Mouse (Mus musculus): ENCODE data around the gene Sirt4.
A peak's percentile ranks its signal among the peaks of the same experiment; 100 is the strongest.

Sirt4 gene

DNA sequence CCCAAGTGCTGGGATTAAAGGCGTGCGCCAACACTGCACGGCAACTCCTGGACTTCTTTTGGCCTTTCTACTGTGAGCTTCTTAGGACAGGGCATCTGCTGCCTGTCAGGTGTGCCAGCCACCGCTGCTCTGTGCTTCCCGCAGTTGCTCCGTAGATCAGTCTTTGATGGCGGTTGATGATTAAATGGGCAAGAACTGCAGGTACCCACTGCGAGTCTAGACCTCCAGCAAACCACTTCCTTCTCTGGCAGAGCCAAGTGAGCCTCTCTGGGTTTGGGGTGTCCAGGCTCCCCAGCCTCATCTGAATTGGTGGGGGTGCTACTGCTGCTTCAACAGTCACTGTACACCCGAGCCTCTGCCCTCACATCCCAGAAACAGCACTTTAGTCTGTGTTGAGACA lies 33.0 kb upstream of the Sirt4 start:
- no peaks in the 10 kb centered on the region for H3K27me3 ChIP-seq (ENCODE audit: insufficient read depth, low read length)
- H3K4me1 ChIP-seq (replicated peaks; ENCODE audit: low read depth, low read length), result peaks cover 65% of the 10 kb centered on the region
- TF ChIP-seq POU5F1 (IDR thresholded peaks at IDR 0.05; ENCODE audit: borderline replicate concordance, low read length), result no peak
- no peak for TF ChIP-seq NANOG (IDR thresholded peaks at IDR 0.05; ENCODE audit: borderline replicate concordance, low read length)
- TF ChIP-seq CTCF (conservative IDR thresholded peaks at IDR 0.05; ENCODE audit: low read length), result no peak
- H3K36me3 ChIP-seq (ENCODE audit: insufficient read depth, low read length), result no peaks in the 10 kb centered on the region; the same call in 1 of the 2 replicates
- no peaks in the 10 kb centered on the region for H3K9me3 ChIP-seq (ENCODE audit: low read length)
- H3K4me3 ChIP-seq (replicated peaks; ENCODE audit: low read length), result no peak overlapping the region

DNA sequence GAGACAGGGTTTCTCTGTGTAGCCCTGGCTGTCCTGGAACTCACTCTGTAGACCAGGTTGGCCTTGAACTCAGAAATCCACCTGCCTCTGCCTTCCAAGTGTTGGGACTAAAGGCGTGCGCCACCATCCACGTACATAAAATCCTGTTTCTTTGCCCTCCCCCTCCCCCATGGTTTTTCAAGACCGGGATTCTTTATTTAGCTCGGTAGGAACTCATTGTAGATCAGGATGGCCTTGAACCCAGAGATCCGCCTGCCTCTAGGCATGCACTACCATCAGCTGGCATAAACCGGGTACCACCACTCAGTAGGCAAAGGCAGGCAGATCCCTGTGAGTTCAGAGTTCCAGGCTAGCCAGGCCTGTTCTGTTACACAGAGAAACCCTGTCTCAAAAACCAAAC lies 32.4 kb upstream of the Sirt4 start:
- Histone ChIP-seq H3K4me1 (replicated peaks; ENCODE audit: low read depth, low read length) (peaks cover 65% of the 10 kb centered on the region), H3K27me3 (ENCODE audit: insufficient read depth, low read length) (no peaks in the 10 kb centered on the region), H3K4me3 (replicated peaks; ENCODE audit: low read length) (peak overlapping the region; percentile 69), H3K9me3 (ENCODE audit: low read length) (no peaks in the 10 kb centered on the region), H3K36me3 (ENCODE audit: insufficient read depth, low read length) (no peaks in the 10 kb centered on the region; the same call in 1 of the 2 replicates)
- no peak for TF ChIP-seq CTCF (conservative IDR thresholded peaks at IDR 0.05; ENCODE audit: low read length)
- no peak for TF ChIP-seq POU5F1 (IDR thresholded peaks at IDR 0.05; ENCODE audit: borderline replicate concordance, low read length)
- no peak for TF ChIP-seq NANOG (IDR thresholded peaks at IDR 0.05; ENCODE audit: borderline replicate concordance, low read length)

DNA sequence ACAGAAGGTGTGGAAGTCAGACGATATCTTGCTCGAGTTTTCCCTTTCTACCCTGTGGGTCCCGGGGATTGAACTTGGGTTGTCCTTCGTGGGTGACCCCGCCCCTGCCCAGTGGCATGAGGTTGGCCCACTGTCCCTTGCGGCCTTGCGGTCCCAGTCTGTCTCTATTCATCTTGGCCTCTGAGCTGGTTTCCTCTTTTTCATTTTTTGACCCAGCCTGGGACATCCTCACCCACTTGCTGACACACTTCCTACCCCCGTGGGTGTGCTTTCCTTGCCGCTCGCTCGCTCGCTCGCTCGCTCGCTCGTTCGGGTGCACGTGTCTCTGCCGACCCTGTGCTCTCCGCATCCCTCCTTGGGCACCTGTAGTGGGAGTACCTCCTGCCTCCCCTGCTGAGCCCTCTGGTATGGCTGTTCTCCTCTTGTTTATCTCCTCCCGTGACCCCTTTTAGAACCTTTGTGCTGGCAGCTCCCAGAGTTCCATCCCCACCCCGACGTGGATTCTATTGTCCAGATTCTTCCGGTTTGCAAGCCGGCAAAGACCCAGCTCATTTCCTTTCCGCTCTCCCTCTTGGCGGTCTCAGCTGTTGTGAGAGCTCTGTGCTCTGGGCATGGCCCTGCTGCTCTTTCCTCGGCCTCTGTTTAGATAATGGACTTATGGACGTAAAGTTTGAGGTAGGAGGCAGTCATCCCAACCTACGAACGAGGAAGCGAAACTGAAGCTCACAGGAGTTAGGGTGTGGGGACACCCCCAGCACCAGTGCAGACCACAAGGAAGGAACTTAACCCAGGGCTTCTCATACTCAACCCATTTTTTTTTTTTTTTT lies 31.8 kb upstream of the Sirt4 start:
- H3K9me3 ChIP-seq (ENCODE audit: low read length), result no peaks in the 10 kb centered on the region
- no peaks in the 10 kb centered on the region; the same call in 1 of the 2 replicates for H3K36me3 ChIP-seq (ENCODE audit: insufficient read depth, low read length)
- peak overlapping the region; percentile 69 for H3K4me3 ChIP-seq (replicated peaks; ENCODE audit: low read length)
- H3K27me3 ChIP-seq (ENCODE audit: insufficient read depth, low read length), result no peaks in the 10 kb centered on the region
- TF ChIP-seq POU5F1 (IDR thresholded peaks at IDR 0.05; ENCODE audit: borderline replicate concordance, low read length) (no peak), NANOG (IDR thresholded peaks at IDR 0.05; ENCODE audit: borderline replicate concordance, low read length) (no peak), CTCF (conservative IDR thresholded peaks at IDR 0.05; ENCODE audit: low read length) (no peak)
- H3K4me1 ChIP-seq (replicated peaks; ENCODE audit: low read depth, low read length), result peaks cover 64% of the 10 kb centered on the region

DNA sequence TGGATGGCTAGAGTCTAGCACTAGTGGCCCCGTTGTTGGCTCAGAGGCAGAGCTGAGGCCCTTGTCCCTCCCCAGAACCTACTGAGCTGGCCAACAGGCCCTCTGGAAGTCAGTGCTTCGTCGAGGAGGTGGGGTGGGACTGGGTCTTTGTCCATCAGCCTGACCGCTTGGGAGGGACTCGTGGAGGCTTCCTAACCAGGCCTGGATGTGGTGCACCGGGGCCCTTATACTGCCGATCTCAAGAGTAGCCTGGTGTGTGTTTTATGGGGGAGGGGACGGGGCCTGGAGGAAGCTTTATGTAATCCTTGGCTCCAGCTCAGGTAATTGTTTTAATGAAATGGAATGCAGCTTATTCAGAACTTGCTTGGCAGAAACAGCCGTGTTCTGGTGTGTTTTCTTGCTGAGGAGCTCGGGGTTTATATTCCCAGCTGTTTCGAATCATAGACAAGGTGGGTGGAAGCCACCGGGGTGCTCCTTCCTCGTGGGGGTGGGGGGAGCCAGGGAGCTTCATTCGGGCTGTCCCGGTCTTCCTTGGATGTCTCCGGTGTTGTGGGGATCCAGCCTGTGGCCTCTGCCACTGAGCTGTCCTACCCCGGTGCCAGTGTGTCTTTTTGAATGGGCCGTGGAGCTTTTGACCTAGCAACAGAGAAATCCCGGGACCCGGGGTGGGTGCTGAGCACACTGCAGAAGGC lies 30.5 kb upstream of the Sirt4 start:
- Histone ChIP-seq H3K36me3 (ENCODE audit: insufficient read depth, low read length) (no peaks in the 10 kb centered on the region; the same call in 1 of the 2 replicates), H3K9me3 (ENCODE audit: low read length) (no peaks in the 10 kb centered on the region), H3K4me3 (replicated peaks; ENCODE audit: low read length) (0 out of 2 replicates have a peak overlapping the region, but pooled peaks have one; percentile 69), H3K27me3 (ENCODE audit: insufficient read depth, low read length) (no peaks in the 10 kb centered on the region), H3K4me1 (replicated peaks; ENCODE audit: low read depth, low read length) (peaks cover 63% of the 10 kb centered on the region)
- TF ChIP-seq NANOG (IDR thresholded peaks at IDR 0.05; ENCODE audit: borderline replicate concordance, low read length) (no peak), POU5F1 (IDR thresholded peaks at IDR 0.05; ENCODE audit: borderline replicate concordance, low read length) (no peak), CTCF (conservative IDR thresholded peaks at IDR 0.05; ENCODE audit: low read length) (no peak)

DNA sequence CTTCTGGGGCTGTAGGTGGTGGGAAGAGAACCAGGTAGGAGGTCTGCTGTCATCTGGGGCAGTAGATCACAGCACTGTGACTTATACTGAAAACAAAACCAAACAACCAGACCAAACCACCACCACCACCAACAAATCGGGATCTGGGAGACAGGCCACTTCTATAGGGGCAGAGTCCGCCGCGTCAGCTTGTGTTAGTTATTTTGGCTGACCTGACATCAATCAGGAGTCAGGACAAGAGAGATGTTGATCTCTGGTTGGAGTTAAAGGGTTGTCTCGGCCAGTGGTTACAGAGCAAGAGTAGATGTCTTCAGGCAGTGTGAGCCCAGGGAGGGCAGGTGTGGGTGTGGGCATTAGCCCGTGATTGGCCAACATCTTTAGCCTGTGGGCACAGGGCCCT lies 29.8 kb upstream of the Sirt4 start:
- H3K4me3 ChIP-seq (replicated peaks; ENCODE audit: low read length), result no peak overlapping the region
- H3K36me3 ChIP-seq (ENCODE audit: insufficient read depth, low read length), result no peaks in the 10 kb centered on the region; the same call in 1 of the 2 replicates
- TF ChIP-seq NANOG (IDR thresholded peaks at IDR 0.05; ENCODE audit: borderline replicate concordance, low read length) (no peak), CTCF (conservative IDR thresholded peaks at IDR 0.05; ENCODE audit: low read length) (no peak), POU5F1 (IDR thresholded peaks at IDR 0.05; ENCODE audit: borderline replicate concordance, low read length) (no peak)
- H3K4me1 ChIP-seq (replicated peaks; ENCODE audit: low read depth, low read length), result peaks cover 67% of the 10 kb centered on the region
- no peaks in the 10 kb centered on the region for H3K27me3 ChIP-seq (ENCODE audit: insufficient read depth, low read length)
- H3K9me3 ChIP-seq (ENCODE audit: low read length), result no peaks in the 10 kb centered on the region

DNA sequence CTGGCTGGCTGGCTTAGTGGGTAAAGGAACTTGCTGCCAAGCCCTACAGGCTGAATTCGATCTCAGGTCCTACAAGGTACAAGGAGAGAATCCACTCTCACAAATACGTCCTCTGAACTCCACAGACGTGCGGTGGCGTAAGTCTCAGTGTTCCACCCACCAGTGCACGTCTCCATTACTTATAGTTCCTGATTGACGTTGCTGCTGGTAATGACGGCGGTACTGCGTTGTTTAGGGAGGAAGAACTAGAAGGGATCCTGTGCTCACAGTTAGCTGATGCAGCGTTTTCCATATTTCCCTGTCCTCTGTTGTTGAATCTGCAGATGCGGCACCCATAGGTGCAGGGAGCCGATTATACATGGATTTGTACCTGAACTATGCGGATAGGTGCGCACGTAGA lies 29.2 kb upstream of the Sirt4 start:
- Histone ChIP-seq H3K9me3 (ENCODE audit: low read length) (no peaks in the 10 kb centered on the region), H3K4me1 (replicated peaks; ENCODE audit: low read depth, low read length) (peaks cover 73% of the 10 kb centered on the region), H3K4me3 (replicated peaks; ENCODE audit: low read length) (no peak overlapping the region), H3K27me3 (ENCODE audit: insufficient read depth, low read length) (no peaks in the 10 kb centered on the region), H3K36me3 (ENCODE audit: insufficient read depth, low read length) (no peaks in the 10 kb centered on the region)
- TF ChIP-seq NANOG (IDR thresholded peaks at IDR 0.05; ENCODE audit: borderline replicate concordance, low read length) (no peak), CTCF (conservative IDR thresholded peaks at IDR 0.05; ENCODE audit: low read length) (no peak)

DNA sequence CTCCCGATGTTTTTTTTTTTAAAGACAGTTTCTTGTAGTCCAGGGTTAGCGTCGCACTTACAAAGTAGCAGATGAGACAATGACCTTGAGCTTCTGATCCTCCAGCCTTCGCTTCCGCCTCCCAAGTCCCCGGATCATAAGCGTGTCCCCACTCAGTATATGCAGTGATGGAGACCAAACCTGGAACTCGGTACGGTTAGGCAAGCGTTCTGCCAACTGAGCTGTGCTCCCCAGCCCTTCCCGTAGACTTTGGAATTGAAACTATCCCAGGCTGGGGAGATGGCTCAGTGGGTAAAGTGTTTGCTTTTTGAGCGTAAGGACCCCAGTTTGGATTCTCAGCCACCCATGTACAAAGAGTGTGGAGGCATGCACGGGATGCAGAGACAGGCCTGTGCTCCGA lies 28.7 kb upstream of the Sirt4 start:
- no peaks in the 10 kb centered on the region for H3K9me3 ChIP-seq (ENCODE audit: low read length)
- H3K36me3 ChIP-seq (ENCODE audit: insufficient read depth, low read length), result peaks cover 3% of the 10 kb centered on the region; the same call in 1 of the 2 replicates
- H3K4me3 ChIP-seq (replicated peaks; ENCODE audit: low read length), result no peak overlapping the region
- TF ChIP-seq NANOG (IDR thresholded peaks at IDR 0.05; ENCODE audit: borderline replicate concordance, low read length) (no peak), CTCF (conservative IDR thresholded peaks at IDR 0.05; ENCODE audit: low read length) (no peak), POU5F1 (IDR thresholded peaks at IDR 0.05; ENCODE audit: borderline replicate concordance, low read length) (no peak)
- H3K4me1 ChIP-seq (replicated peaks; ENCODE audit: low read depth, low read length), result peaks cover 78% of the 10 kb centered on the region
- peaks cover 3% of the 10 kb centered on the region for H3K27me3 ChIP-seq (ENCODE audit: insufficient read depth, low read length)

DNA sequence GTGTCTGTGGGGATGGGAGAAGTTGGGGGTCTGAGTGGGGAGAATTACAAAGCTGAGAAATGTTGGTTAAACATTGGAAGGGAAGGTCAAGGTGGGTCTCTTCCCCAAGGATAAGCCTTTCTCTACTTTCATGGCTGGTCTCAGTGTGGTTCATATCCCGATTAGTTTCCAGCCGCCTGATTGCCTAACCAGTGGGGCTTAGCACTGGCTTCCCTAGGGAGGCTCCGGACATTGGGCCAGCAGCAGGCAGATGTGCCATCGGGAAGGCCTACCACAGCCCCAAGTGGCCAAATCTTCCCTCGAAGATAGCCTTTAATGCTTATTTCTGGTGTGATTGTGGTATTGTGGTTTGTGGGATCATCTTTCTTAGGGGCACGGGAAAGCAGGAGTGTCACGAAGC lies 27.9 kb upstream of the Sirt4 start:
- TF ChIP-seq POU5F1 (IDR thresholded peaks at IDR 0.05; ENCODE audit: borderline replicate concordance, low read length), result no peak
- no peak for TF ChIP-seq NANOG (IDR thresholded peaks at IDR 0.05; ENCODE audit: borderline replicate concordance, low read length)
- peaks cover 83% of the 10 kb centered on the region for H3K4me1 ChIP-seq (replicated peaks; ENCODE audit: low read depth, low read length)
- peaks cover 4% of the 10 kb centered on the region; the same call in 1 of the 2 replicates for H3K36me3 ChIP-seq (ENCODE audit: insufficient read depth, low read length)
- no peak overlapping the region for H3K4me3 ChIP-seq (replicated peaks; ENCODE audit: low read length)
- peaks cover 12% of the 10 kb centered on the region for H3K27me3 ChIP-seq (ENCODE audit: insufficient read depth, low read length)
- no peaks in the 10 kb centered on the region for H3K9me3 ChIP-seq (ENCODE audit: low read length)
